Mouse (Mus musculus): Measurements from ENCODE around the gene Myo19. TPM values are rescaled to one million over a fixed set of nuclear protein-coding genes. Genes with fewer than 3 reads are reported as not detected.

Myo19 gene
- total RNA-seq, 2 experiments from 2014 or later = 4.3 to 6.6 TPM

DNA sequence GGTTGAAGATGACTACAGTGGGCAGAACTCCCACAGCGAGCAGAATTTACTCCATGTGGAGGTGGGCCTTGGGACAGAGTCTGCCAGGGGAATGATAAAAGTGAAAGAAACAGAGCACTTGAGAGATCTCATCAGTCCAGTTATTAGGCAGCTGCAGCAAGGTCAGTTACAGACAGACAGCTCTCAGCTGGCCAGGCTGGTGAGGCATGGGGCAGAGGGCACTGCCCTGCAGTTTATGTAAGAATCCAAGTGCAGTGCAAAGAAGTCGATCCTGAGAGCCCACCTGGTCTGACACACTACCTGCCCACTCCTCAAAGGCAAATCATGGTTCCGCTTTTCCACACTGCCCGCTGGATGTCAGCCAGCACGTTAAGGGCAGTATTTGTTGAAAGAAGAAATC, 6.3 kb downstream of the Myo19 start:
- no peak for ATAC-seq (replicated peaks; ENCODE audit: poor library complexity)

DNA sequence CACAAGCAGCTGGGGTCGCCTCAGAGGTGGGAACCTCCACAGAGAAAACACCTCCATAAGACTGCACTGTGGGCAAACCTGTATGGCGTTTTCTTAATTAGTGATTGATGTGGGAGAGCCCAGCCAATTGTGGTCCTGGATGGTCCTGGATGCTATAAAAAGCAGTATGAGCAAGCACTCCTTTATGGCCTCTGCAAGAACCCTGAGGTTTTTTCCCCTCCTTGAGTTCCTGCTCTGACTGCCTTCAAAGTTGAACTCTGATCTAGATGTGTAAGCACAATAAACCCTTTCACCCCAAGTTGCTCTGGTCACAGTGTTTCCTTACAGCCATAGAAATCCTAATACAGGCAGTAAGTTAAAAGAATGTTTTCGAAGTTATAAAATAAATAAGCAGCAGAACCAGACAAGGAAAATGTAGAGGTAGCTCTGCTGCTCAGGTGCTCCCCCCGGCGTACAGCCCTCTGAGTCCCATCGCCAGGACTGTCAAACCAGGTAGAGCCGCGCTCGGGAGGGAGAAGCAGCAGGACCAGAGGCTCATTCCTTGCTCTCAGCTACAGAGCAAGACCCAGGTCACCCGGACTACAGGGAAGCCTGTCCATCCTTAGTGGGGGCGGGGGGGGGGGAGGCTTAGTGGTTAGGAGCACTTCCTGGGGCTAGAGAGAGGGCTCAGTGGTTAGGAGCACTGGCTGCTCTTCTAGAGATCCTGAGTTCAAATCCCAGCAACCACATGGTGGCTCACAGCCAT, 7.0 kb downstream of the Myo19 start:
- ATAC-seq (replicated peaks; ENCODE audit: poor library complexity) = no peak

DNA sequence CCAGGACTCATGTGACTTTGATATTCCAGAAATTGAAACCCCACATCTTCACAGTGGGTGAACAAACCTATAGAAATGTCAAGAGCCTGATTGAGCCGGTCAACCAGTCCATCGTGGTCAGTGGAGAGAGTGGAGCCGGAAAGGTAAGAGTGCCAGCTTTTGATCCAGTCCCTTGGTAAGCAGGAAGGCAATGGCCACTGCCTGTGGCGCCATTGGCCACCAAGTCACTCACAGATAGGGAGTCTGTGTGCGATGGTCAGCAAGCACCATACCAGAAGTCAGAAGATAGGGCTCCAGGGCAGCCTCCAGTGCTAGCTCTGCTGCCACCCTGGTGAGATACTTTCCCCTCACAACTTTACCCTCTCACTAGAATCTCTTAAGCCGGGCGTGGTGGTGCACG, 8.1 kb downstream of the Myo19 start:
- ATAC-seq (replicated peaks; ENCODE audit: poor library complexity) = no peak

DNA sequence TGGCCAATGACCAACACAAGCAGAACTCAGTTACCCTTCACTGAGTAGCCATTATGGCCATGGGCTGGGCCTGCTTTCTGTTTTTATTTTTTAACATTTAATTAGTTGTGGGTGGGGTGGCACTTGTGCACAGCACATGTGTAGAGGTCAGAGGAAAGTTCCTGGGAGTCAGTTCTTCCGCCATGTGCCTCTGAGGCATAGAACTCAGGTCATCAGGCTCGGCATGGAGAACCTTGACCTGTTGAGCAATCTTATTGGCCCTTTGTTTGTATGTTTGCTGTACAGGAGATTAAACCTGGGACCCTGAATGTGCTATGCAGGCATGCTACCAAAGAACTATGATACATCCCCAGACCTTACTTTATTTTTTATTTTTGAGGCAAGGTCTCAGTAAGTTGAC, 9.5 kb downstream of the Myo19 start:
- ATAC-seq (replicated peaks; ENCODE audit: poor library complexity) = no peak

DNA sequence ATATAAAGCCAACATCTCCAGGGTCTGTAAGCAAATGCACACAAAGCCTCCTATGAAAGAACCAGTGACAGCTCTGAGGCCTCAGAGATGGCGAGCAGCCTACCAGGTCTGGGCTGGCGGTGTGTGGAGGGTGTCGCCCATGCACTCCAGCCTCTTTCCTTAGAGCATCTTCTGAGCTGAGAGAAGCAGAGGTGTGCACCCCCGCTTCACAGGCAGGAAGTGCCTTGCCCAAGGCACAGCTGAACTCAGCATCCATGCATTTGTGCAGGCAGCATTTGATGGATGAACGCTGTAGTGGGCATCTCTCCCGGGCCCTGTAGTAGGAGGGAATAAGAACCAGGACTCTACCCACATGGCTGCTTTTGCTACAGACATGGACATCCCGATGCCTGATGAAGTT, 11.8 kb downstream of the Myo19 start:
- ATAC-seq (replicated peaks; ENCODE audit: poor library complexity) = no peak

- ATAC-seq (replicated peaks; ENCODE audit: poor library complexity) = no peak
Measured at GRCm38 (mm10) chr11:84893113-84893512, 13.2 kb downstream of the Myo19 start.

DNA sequence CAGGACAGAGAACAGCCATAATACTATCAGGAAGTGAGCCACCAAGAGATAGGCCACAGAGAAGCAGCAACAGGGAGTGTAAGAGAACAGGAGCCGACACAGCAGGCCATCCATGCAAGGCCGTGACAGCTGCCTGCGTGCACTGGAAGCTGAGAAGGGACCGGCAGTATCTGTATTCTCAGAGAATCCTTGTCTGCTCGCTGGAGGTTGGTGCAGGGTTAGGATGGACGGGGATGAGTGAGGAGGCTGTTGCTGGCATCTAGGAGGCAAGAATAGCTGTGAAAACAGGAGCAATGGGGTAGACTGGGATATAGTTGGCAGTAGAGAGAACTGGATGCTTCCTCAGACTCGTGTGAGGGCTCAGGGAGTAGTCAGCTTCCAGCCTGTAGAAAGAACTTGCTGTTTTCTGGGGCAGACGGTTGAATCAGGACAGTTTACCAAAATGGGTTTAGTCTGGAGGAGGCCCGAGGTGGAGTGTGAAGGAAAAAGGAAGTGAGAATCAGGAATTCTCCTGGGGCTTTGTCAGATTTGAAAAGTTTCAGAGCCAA, 24.7 kb downstream of the Myo19 start:
- ATAC-seq (replicated peaks; ENCODE audit: poor library complexity) = no peak

DNA sequence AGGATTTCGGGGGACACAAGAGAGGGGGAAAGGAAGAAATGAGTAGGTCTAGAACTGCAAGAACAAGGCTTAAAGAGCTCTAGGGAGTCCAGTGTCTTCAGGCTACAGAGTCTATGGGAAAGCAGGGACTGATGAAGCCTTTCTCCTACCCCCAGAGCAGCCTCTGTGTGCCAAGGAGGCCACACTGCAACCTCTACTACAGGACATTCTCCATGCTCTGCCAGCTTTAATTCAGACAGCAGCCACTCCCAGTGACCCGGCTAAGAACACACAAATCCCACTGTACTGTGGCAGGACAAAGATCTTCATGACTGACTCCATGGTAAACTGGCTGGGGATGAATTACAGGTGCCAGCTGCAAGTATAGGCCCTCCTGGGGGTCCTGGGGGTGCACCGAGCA, 27.1 kb downstream of the Myo19 start:
- ATAC-seq (replicated peaks; ENCODE audit: poor library complexity) = no peak

DNA sequence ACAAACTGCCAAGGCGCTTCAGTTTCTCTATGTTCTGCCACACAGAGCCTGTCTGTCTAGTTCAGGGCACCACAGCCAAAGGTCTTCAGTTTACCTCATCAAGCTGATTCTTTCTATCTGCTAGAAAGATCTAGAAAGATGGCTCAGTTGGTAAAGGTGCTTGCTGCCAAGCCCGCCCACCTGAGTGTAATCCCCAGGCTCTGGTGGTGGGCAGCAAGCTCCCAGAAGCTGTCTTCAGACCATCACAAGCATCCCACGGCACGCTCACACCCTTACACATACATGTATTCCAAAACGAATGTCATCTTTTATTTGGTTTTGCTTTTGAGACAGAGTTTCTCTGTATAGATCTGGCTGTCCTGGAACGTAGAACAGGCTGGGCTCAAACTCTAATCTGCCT, 28.5 kb downstream of the Myo19 start:
- no peak for ATAC-seq (replicated peaks; ENCODE audit: poor library complexity)

DNA sequence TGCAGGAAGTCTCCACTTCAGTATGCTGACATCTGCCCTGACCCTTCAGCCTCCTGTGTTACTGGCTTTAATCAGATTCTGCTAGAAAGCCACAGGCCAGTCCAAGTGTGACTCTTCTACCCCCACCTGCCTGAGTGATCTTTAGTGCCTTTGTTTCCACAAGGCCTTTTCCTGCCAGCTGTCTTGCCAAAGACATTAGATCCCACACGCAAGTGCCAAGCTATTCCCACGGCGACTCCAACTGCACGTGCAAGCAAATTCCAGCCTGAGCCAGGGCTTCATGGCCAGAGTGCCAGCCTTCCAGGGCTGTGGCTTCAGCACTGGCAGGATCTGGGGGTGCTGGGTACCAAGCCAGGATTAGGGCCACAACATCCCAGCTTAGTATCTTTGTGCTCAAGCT, 30.5 kb downstream of the Myo19 start:
- ATAC-seq (replicated peaks; ENCODE audit: poor library complexity) = no peak

- ATAC-seq (replicated peaks; ENCODE audit: poor library complexity) = peak; percentile 45; the same call in 1 of the 2 replicates
Measured at GRCm38 (mm10) chr11:84914673-84915072, 34.7 kb downstream of the Myo19 start.

DNA sequence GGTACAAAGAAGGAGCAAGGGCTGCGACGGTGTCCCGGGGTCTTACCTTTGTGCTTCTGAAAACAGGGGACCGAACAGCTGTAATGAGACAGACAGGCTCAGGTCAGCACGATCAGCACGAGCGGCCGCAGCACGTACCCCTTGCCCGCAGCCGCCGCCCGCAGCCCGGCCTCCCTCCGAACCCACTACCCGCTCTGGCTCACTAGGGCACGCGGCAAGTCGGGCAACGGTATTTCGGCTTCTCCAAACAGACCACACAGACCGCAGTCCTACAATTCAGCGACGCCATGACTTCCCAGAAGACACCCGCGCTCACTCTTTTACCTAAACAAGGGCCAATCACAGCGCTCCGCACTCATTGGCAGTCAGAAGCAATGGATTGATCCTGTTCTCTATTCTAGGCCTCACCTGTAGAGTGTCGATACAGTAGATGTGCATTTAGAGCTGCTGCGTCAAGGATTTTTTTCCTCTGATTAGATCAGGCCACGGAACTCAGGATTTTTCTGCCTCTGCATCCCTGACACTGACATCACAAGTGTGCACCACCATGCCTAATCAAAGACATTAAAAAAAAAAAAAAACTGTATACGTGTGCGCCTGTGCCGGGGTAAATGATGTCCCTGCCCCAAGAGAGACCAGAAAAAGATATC, 36.2 kb downstream of the Myo19 start, which contains the start of gene Znhit3:
Gene Znhit3, minus strand, starts transcription at position 314 of the 650 bp plus-strand sequence.
- ATAC-seq (replicated peaks; ENCODE audit: poor library complexity) = peak; percentile 92

GRCm38 (mm10) chr11:84916703-84917300, 36.9 kb downstream of the Myo19 start:
- no peak for ATAC-seq (replicated peaks; ENCODE audit: poor library complexity)

- peak; percentile 74 for ATAC-seq (replicated peaks; ENCODE audit: poor library complexity)
Measured at GRCm38 (mm10) chr11:84918425-84918824, 38.5 kb downstream of the Myo19 start.

- peak; percentile 53 for ATAC-seq (replicated peaks; ENCODE audit: poor library complexity)
Measured at GRCm38 (mm10) chr11:84919276-84919675, 39.3 kb downstream of the Myo19 start.

DNA sequence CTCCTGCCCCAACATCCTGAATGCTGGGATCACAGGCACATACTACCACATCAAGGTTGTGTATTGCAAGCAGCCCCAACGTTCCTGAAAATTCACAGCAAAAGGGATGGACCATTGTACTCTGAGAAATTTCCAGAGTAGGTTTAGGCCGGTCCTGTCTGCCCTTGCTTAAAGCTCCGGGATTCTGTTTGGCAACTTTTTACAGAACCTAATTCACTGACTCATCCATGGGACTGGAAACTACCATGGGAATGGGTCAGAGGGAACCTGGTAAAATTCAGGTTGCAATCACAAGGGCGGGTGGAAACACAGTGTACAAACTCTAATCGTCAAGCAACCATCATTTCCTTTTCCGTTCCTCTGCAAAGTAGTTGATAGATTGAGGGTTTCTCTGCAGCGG, 40.0 kb downstream of the Myo19 start:
- no peak for ATAC-seq (replicated peaks; ENCODE audit: poor library complexity)

- no peak for ATAC-seq (replicated peaks; ENCODE audit: poor library complexity)
Measured at GRCm38 (mm10) chr11:84920981-84921380, 41.0 kb downstream of the Myo19 start.

DNA sequence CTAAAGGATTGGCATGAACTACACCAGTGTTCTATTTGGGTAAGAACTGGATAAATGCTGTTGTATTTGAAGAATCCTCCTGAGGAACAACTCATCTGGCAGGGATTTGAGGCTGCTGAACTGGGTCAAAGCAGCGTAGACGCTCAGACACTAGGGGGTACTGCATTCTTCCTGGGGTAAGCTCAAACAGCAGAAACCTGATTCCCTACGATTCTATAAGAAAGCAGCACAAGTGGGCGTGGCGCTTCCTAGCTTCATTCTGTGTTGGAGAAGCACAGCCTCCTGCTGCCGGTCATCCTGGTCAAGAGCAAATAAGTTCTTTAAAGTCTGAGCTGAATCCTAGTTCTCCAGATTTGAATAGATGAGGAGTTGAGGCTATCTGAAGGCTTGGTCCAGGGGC, 52.3 kb downstream of the Myo19 start:
- no peak for ATAC-seq (replicated peaks; ENCODE audit: poor library complexity)

DNA sequence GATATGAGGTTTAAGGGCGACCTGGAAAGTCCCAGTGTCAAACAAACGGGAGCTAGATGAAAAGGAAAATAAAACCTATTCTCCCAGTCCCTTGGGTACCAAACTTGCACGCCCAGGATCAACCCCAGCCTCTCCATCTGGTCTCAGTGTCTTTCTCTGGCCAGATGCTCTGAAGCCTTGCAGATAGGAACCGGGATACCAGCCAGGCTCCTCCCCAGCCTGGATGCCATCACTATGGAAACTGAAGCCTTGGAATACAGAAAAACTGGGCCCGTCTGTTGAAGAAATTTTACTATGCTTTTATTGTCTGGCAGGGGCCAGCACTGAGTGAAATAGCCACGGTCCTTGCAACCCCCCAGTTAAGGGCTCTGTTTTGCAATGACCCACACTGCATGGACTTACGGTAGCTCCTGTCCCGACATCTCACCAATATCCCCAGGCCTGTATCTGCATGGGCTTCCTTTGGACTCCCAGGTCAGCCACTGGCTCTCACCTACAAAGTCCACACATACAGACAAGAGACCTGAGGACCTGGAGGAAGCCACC, 59.6 kb downstream of the Myo19 start:
- no peak for ATAC-seq (replicated peaks; ENCODE audit: poor library complexity)

- ATAC-seq (replicated peaks; ENCODE audit: poor library complexity) = no peak
Measured at GRCm38 (mm10) chr11:84940140-84940539, 60.2 kb downstream of the Myo19 start.

DNA sequence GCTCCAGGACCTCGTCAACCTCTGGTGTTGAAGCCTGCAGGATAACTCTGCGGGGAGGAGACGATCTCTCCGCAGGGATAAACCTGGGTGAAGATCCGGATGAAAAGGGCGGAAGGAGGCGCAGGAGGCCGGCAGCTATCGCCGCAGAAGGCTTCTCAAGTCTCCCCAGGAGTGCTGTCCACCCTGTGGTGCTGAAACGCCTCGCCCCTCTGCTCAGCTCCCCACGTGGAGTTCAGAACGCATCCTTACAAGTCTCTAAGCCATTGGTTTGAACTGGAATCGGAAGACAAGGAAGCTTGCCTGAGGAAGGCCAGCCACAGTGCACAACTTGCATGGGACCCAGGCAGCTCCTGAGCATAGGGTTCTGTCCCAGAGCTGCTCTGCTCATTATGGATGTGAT, 64.0 kb downstream of the Myo19 start:
- peak; percentile 95 for ATAC-seq (replicated peaks; ENCODE audit: poor library complexity)

Measured in megakaryocyte progenitor cell, adult 5-6 weeks (primary cell).